Mouse (Mus musculus) C2C12 (cell line): ENCODE data around the gene Elovl2.

Experiments used
- CTCF ChIP-seq: IDR thresholded peaks from one replicate; pipeline ENCODE4 v1.5.1; 2011; ENCODE audit not compliant: control insufficient read depth, insufficient read depth, insufficient read length
- MAX ChIP-seq: IDR thresholded peaks from one replicate; pipeline ENCODE4 v1.6.1; 2011; ENCODE audit warnings: mild to moderate bottlenecking, control low read depth
- MYOD1 ChIP-seq: IDR thresholded peaks from one replicate; pipeline ENCODE4 v1.6.1; 2011; ENCODE audit warnings: low read depth; ENCODE audit not compliant: control insufficient read depth, insufficient read length

DNA sequence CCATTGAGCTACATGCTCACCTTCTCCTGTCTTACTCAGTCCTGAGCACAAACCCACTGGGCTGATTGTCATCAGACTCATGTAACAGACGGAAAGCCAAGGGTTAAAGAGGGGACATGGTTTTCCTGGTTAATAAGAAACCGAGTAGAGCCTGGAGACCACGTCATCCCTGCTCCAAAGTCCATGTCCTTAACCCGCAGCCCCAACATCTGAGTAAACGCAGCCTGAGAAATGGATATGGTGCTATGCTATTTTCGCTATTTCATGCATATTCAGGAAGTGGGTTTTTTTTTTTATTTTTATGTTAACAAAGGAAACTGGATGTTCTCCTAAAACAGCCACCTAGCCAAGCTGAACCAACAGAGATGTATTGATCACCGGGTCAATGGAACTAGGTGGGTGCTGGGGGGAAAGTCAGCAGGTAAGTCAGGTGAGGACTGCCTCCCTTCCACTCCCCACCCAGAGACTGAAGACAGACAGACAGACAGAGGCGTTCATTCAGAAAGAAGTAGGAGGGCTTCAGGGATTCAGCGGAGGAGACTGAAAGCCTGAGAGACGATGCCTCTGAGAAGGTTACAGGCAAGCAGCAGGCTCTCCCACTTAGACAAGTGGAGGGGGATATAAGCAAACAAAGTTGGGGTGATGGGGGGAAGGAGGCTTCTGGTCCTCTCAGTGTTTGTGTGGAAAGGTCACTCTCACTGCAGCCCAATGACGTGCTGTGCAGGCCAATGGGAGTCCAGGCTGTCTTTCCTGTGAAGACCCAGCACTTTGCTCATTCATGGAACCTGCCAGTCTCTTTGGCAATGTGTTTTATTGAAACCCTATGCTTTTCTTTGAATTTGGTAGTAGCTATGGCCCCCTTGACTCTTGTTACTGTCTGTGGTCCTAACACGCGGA, 15.9 kb upstream of the Elovl2 start:
- TF ChIP-seq CTCF (no peak), MAX (no peak), MYOD1 (no peak)
